Comparison of ENCODE assay signal across 7 mouse cellular contexts in the genomic region with DNA sequence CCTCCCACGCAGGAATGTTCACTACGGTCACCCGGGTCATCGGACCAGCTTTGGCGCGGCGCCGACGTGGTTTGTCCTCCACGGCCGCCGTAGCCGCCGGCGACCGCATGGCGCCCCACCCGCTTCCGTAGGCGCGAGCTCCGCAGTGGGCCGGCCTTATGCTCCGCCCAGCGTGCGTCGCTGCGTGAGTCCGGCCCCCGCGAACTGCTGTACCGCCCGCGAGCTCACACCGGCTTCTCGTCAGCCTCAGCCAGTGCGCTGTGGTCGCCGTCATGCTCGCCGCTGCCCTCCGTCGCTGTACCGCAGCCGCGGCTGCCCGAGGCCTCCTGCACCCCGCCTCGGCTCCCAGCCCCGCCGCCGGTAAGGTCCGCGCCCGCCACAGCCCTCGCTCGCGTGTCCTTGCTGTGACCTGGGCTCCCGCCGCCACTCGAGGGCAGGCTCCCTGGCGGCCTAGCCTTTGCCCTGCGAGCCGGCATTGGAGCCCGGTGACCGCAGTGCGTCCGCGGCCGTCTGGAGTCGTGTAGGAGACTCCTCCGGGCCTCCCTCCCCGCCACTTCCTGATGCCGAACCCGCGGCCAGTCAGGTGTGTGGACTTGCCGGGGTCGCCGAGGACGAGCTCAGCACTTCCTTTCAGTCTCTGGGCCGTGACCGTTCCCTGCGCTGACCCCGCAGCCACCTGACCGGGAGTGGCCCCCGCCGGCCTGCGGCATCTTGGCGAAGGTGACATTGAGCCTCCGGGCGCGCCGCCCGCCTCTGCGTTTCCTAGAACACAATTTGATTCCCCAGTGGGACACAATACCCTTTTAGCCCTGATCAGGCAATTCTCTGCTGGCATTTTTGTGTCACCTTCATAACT. TPM values are rescaled to one million over a fixed set of nuclear protein-coding genes. Genes with fewer than 3 reads are reported as not detected.
DNase-seq lines count a peak whose midpoint lies in the region; ATAC-seq lines count a peak whose summit lies in the region.

A gene (plus strand): TSS at position 219 of the 856 bp plus-strand sequence.

- H3K27ac ChIP-seq in intestine, embryonic 15.5 days: peak within 1 kb of the TSS; percentile 96
- peak within 1 kb of the TSS; percentile 98 for H3K27ac ChIP-seq in midbrain, embryonic 10.5 days (replicated peaks)

- peak within 1 kb of the TSS; percentile 94 for H3K9ac ChIP-seq in intestine, embryonic 15.5 days

- H3K9me3 ChIP-seq in intestine, embryonic 15.5 days: no peaks in the 10 kb centered on the region
- no peaks in the 10 kb centered on the region for H3K9me3 ChIP-seq in midbrain, embryonic 10.5 days (replicated peaks)

- H3K36me3 ChIP-seq in intestine, embryonic 15.5 days: no peaks in the 10 kb centered on the region
- H3K36me3 ChIP-seq in midbrain, embryonic 10.5 days: no peaks in the 10 kb centered on the region

- intact Hi-C loops in left cerebral cortex, postnatal 25 days (cut with DNase I): loop anchor here (2.0 to 5.0 kb wide), 4 partner anchors 16 to 449 kb away; a partner anchor contains a TSS

- peak within 1 kb of the TSS; percentile 70 for H3K4me2 ChIP-seq in intestine, embryonic 15.5 days (replicated peaks)

- WGBS in intestine, embryonic 15.5 days: under 1% methylated on average over 95 of the region's 95 CpGs
- WGBS in midbrain, embryonic 10.5 days: under 1% methylated on average over 95 of the region's 95 CpGs

- H3K4me1 ChIP-seq in intestine, embryonic 15.5 days (replicated peaks): peaks cover 8% of the 10 kb centered on the region; the same call in 1 of the 2 replicates
- peaks cover 33% of the 10 kb centered on the region for H3K4me1 ChIP-seq in midbrain, embryonic 10.5 days

- no peaks in the 10 kb centered on the region for H3K27me3 ChIP-seq in intestine, embryonic 15.5 days (replicated peaks)
- no peaks in the 10 kb centered on the region for H3K27me3 ChIP-seq in midbrain, embryonic 10.5 days (ENCODE audit: low read depth, poor library complexity, severe bottlenecking)

- peak; percentile 99 for ATAC-seq in intestine, embryonic 15.5 days

- peak; percentile 96 to 97 for DNase-seq in adrenal gland, adult 18-20 months (ENCODE audit: low spot score in 2 of 2)
- DNase-seq in embryo, embryonic 11 days: peak; percentile 98
- peak; percentile 96 for DNase-seq in gastrocnemius, postnatal 25 days
- DNase-seq in left cerebral cortex, postnatal 25 days (ENCODE audit: low spot score in 2 of 2): peak; percentile 94 to 96
- peak; percentile 92 for DNase-seq in midbrain, embryonic 10.5 days (ENCODE audit: low spot score)
- DNase-seq in right cerebral cortex, postnatal 4 days: peak; percentile 94

- H3K4me3 ChIP-seq in intestine, embryonic 15.5 days (replicated peaks): peak within 1 kb of the TSS; percentile 89
- peak within 1 kb of the TSS; percentile 99 for H3K4me3 ChIP-seq in midbrain, embryonic 10.5 days

RNA-seq across cellular contexts. Expression of the gene that starts here (rescaled TPM):
- 100 to 1,000 TPM; 514 to 860 TPM for total RNA-seq in adrenal gland, adult 18-20 months (2021)
- total RNA-seq in gastrocnemius, postnatal 25 days (2021): 1,000 to 10,000 TPM; 1,447 to 1,511 TPM
- polyA plus RNA-seq in intestine, embryonic 15.5 days (2015; fragmentation: Nextera tagmentation; extraction: Ambion mirVana): 844 and 895 TPM in 2 replicates
- 100 to 1,000 TPM; 423 to 447 TPM for total RNA-seq in left cerebral cortex, postnatal 25 days (2021)
- polyA plus RNA-seq in midbrain, embryonic 10.5 days (2016; fragmentation: Nextera tagmentation; extraction: Ambion mirVana): 705 and 737 TPM in 2 replicates

Comparison
In these comparisons a context has a peak if more than half of its experiments do, and no peak if none do; other contexts are left out.
1. Peak in every context shown above with its lines: DNase-seq, ATAC-seq, H3K4me3 ChIP-seq and H3K27ac ChIP-seq.